Mouse (Mus musculus): ENCODE results near the gene Zfp692. TPM values are rescaled to one million over a fixed set of nuclear protein-coding genes. Genes with fewer than 3 reads are reported as not detected.

Zfp692 gene
- polyA plus RNA-seq, 1 experiment from 2014 or later = 25.9 TPM

- WGBS = 85% methylated on average over 17 of the region's 17 CpGs
- Histone ChIP-seq H3K4me1 (no peaks in the 10 kb centered on the region), H3K27ac (replicated peaks) (no peak overlapping the region), H3K36me3 (peaks cover 73% of the 10 kb centered on the region), H3K4me3 (no peak overlapping the region), H3K9me3 (replicated peaks) (no peaks in the 10 kb centered on the region), H3K27me3 (ENCODE audit: low read depth, poor library complexity, severe bottlenecking) (no peaks in the 10 kb centered on the region)
- no peak for DNase-seq (ENCODE audit: low spot score)
Observed at GRCm38 (mm10) chr11:58316344-58316743, 9.5 kb downstream of the Zfp692 start.

- peaks cover 68% of the 10 kb centered on the region for H3K36me3 ChIP-seq
- H3K9me3 ChIP-seq (replicated peaks) = no peaks in the 10 kb centered on the region
- DNase-seq (ENCODE audit: low spot score) = no peak
- no peak overlapping the region for H3K27ac ChIP-seq (replicated peaks)
- no peaks in the 10 kb centered on the region for H3K27me3 ChIP-seq (ENCODE audit: low read depth, poor library complexity, severe bottlenecking)
- peaks cover 5% of the 10 kb centered on the region for H3K4me1 ChIP-seq
- no peak overlapping the region for H3K4me3 ChIP-seq
- 70% methylated on average over 28 of the region's 28 CpGs for WGBS
Observed at GRCm38 (mm10) chr11:58316768-58317390, 10.0 kb downstream of the Zfp692 start.

- WGBS = under 1% methylated on average over 55 of the region's 63 CpGs
- H3K4me1 ChIP-seq = peaks cover 26% of the 10 kb centered on the region
Observed at GRCm38 (mm10) chr11:58322824-58323569, 16.1 kb downstream of the Zfp692 start.

GRCm38 (mm10) chr11:58323570-58324340 is 16.9 kb downstream of the Zfp692 start:
- WGBS = 16% methylated on average over 24 of the region's 24 CpGs
- peaks cover 29% of the 10 kb centered on the region for H3K36me3 ChIP-seq

More at GRCm38 (mm10) chr11:58322824-58323569, 16.1 kb downstream of the Zfp692 start:
- H3K4me3 ChIP-seq = peak overlapping the region; percentile 74
- peak; percentile 97 for DNase-seq (ENCODE audit: low spot score)
- H3K27ac ChIP-seq (replicated peaks) = peak overlapping the region; percentile 91
- H3K27me3 ChIP-seq (ENCODE audit: low read depth, poor library complexity, severe bottlenecking) = no peaks in the 10 kb centered on the region
- peaks cover 32% of the 10 kb centered on the region for H3K36me3 ChIP-seq
- no peaks in the 10 kb centered on the region for H3K9me3 ChIP-seq (replicated peaks)

GRCm38 (mm10) chr11:58324614-58325229 is 17.9 kb downstream of the Zfp692 start:
- no peak for DNase-seq (ENCODE audit: low spot score)
- Histone ChIP-seq H3K9me3 (replicated peaks) (no peaks in the 10 kb centered on the region), H3K4me1 (peaks cover 36% of the 10 kb centered on the region), H3K27me3 (ENCODE audit: low read depth, poor library complexity, severe bottlenecking) (no peaks in the 10 kb centered on the region), H3K36me3 (peaks cover 23% of the 10 kb centered on the region), H3K4me3 (0 out of 2 replicates have a peak overlapping the region, but pooled peaks have one; percentile 2), H3K27ac (replicated peaks) (no peak overlapping the region)
- WGBS = 88% methylated on average over 3 of the region's 3 CpGs

More at GRCm38 (mm10) chr11:58323570-58324340, 16.9 kb downstream of the Zfp692 start:
- Histone ChIP-seq H3K27ac (replicated peaks) (peak overlapping the region; percentile 91), H3K4me3 (peak overlapping the region; percentile 74), H3K27me3 (ENCODE audit: low read depth, poor library complexity, severe bottlenecking) (no peaks in the 10 kb centered on the region), H3K4me1 (peaks cover 27% of the 10 kb centered on the region), H3K9me3 (replicated peaks) (no peaks in the 10 kb centered on the region)
- no peak for DNase-seq (ENCODE audit: low spot score)

GRCm38 (mm10) chr11:58326781-58327180 is 19.9 kb downstream of the Zfp692 start:
- no peaks in the 10 kb centered on the region for H3K27me3 ChIP-seq (ENCODE audit: low read depth, poor library complexity, severe bottlenecking)
- no peaks in the 10 kb centered on the region for H3K9me3 ChIP-seq (replicated peaks)
- no peak overlapping the region for H3K27ac ChIP-seq (replicated peaks)
- 93% methylated on average over 3 of the region's 3 CpGs for WGBS
- no peak for DNase-seq (ENCODE audit: low spot score)
- peaks cover 40% of the 10 kb centered on the region for H3K4me1 ChIP-seq
- peaks cover 26% of the 10 kb centered on the region for H3K36me3 ChIP-seq
- no peak overlapping the region for H3K4me3 ChIP-seq

- peaks cover 56% of the 10 kb centered on the region for H3K36me3 ChIP-seq
- peak overlapping the region; percentile 77 for H3K4me3 ChIP-seq
- no peak for DNase-seq (ENCODE audit: low spot score)
- no peaks in the 10 kb centered on the region for H3K9me3 ChIP-seq (replicated peaks)
- no peaks in the 10 kb centered on the region for H3K27me3 ChIP-seq (ENCODE audit: low read depth, poor library complexity, severe bottlenecking)
- peaks cover 32% of the 10 kb centered on the region for H3K4me1 ChIP-seq
- peak overlapping the region; percentile 96 for H3K27ac ChIP-seq (replicated peaks)
- WGBS = under 1% methylated on average over 21 of the region's 21 CpGs
Observed at GRCm38 (mm10) chr11:58329906-58330275, 23.0 kb downstream of the Zfp692 start.

GRCm38 (mm10) chr11:58330276-58331148 is 23.6 kb downstream of the Zfp692 start, which contains the start of the genes Zfp672 and Sh3bp5l:
TSS of gene Zfp672 (minus strand) at chr11:58330339.
TSS of gene Sh3bp5l (plus strand) at chr11:58330724.
- Histone ChIP-seq H3K36me3 (peaks cover 59% of the 10 kb centered on the region), H3K4me3 (peak within 1 kb of the TSS; percentile 77), H3K27me3 (ENCODE audit: low read depth, poor library complexity, severe bottlenecking) (no peaks in the 10 kb centered on the region), H3K9me3 (replicated peaks) (no peaks in the 10 kb centered on the region), H3K27ac (replicated peaks) (peak within 1 kb of the TSS; percentile 96), H3K4me1 (peaks cover 32% of the 10 kb centered on the region)
- peak; percentile 92 for DNase-seq (ENCODE audit: low spot score)
- under 1% methylated on average over 52 of the region's 52 CpGs for whole genome bisulfite sequencing

- Histone ChIP-seq H3K36me3 (peaks cover 62% of the 10 kb centered on the region), H3K27ac (replicated peaks) (peak overlapping the region; percentile 96)
- WGBS = 26% methylated on average over 10 of the region's 10 CpGs
Observed at GRCm38 (mm10) chr11:58331149-58331495, 24.3 kb downstream of the Zfp692 start.

GRCm38 (mm10) chr11:58331546-58331945 is 24.7 kb downstream of the Zfp692 start:
- Histone ChIP-seq H3K4me3 (peak overlapping the region; percentile 77), H3K36me3 (peaks cover 62% of the 10 kb centered on the region), H3K27me3 (ENCODE audit: low read depth, poor library complexity, severe bottlenecking) (no peaks in the 10 kb centered on the region), H3K9me3 (replicated peaks) (no peaks in the 10 kb centered on the region), H3K4me1 (peaks cover 32% of the 10 kb centered on the region), H3K27ac (replicated peaks) (peak overlapping the region; percentile 96)
- WGBS = 89% methylated on average over 6 of the region's 6 CpGs
- DNase-seq (ENCODE audit: low spot score) = no peak

More at GRCm38 (mm10) chr11:58331149-58331495, 24.3 kb downstream of the Zfp692 start:
- peaks cover 32% of the 10 kb centered on the region for H3K4me1 ChIP-seq
- H3K9me3 ChIP-seq (replicated peaks) = no peaks in the 10 kb centered on the region
- DNase-seq (ENCODE audit: low spot score) = no peak
- no peaks in the 10 kb centered on the region for H3K27me3 ChIP-seq (ENCODE audit: low read depth, poor library complexity, severe bottlenecking)
- H3K4me3 ChIP-seq = peak overlapping the region; percentile 77

GRCm38 (mm10) chr11:58334746-58335145 is 27.9 kb downstream of the Zfp692 start:
- DNase-seq (ENCODE audit: low spot score) = no peak
- Histone ChIP-seq H3K27ac (replicated peaks) (no peak overlapping the region), H3K36me3 (peaks cover 75% of the 10 kb centered on the region), H3K27me3 (ENCODE audit: low read depth, poor library complexity, severe bottlenecking) (no peaks in the 10 kb centered on the region), H3K4me3 (no peak overlapping the region), H3K4me1 (peaks cover 22% of the 10 kb centered on the region), H3K9me3 (replicated peaks) (no peaks in the 10 kb centered on the region)
- WGBS = 85% methylated on average over 3 of the region's 3 CpGs
